Mouse (Mus musculus) liver, embryonic 14.5 days (tissue): Measurements from ENCODE around the gene Hoxb6.

ENCODE experiments used
- CTCF ChIP-seq: IDR thresholded peaks from 2 replicates; pipeline ENCODE4 v1.5.1; 2016; ENCODE audit warnings: antibody characterized with exemption, low read depth, control low read depth
- EP300 ChIP-seq: IDR thresholded peaks from 2 replicates; pipeline ENCODE4 v1.6.1; 2016; ENCODE audit warnings: antibody characterized with exemption, low read depth

DNA sequence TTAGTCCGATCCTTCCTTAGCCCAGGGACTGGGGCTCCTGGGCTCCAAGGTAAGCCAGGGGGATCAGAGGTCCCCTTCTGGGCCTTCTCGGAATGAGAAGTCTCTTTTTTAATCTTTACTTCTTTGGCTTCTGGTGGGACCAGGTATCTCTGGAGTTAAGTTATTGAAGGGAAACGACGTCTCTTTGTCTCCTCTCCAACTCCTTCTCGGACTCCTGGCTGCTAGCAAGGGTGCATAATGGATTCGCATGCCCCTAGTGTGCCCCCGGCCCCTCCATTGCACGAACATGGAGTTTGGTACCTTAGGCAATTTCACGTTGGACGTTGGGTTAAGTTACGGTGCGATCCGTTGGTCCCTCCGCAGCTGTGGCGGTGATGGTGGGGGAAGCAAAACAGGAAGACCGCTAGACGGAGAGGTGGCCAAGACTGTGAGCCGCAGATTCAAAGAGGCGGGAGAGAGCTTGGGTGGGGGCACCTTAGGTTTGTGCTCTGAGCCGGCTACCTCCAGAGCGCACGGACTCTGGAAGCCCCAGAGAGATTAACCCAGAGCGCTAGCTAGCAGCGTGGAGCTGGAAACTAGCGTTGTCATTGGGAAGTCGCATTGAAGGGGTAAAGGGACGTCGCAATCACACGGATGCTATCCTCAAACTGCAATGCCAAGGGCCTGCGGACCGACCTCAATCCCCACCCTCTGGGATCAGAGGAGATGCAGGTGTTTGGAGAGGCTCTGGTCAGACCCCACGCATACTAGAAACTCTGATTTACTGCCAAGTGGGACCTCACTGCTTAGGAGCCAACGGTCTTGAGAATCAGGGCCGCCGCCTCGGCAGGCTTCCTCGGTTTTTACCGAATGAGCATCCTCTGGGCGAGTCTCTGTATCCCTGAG lies 36.9 kb upstream of the Hoxb6 start:
- TF ChIP-seq CTCF (no peak), EP300 (no peak)
